Mouse (Mus musculus) kidney, postnatal 0 days (tissue): Measurements from ENCODE around the gene Homer2. TPM values are rescaled to one million over a fixed set of nuclear protein-coding genes. Genes with fewer than 3 reads are reported as not detected.
A peak's percentile ranks its signal among the peaks of the same experiment; 100 is the strongest.

Experiments
- ATAC-seq: fragments of 200-750 bp; cut with Nextera tagmentation; replicated peaks from 2 replicates; pipeline ENCODE4 v1.8.0; 2017; ENCODE audit warnings: low read depth, moderate number of reproducible peaks, moderate TSS enrichment, moderate library complexity; ENCODE audit not compliant: low FRiP score
- DNase-seq: peaks from one replicate; pipeline ENCODE4 v3.0.0-alpha.2; 2016; ENCODE audit warnings: low spot score
- H3K27ac ChIP-seq: fragments of 300-500 bp; sonication (generic); 2 replicates; pipeline ENCODE4 v1.5.1; 2014; ENCODE audit warnings: mild to moderate bottlenecking
- H3K27me3 ChIP-seq: fragments of 300-500 bp; sonication (generic); 2 replicates; pipeline ENCODE4 v1.6.1; 2014; ENCODE audit warnings: low read length, mixed read lengths; ENCODE audit not compliant: insufficient read depth
- H3K36me3 ChIP-seq: fragments of 300-500 bp; sonication (generic); 2 replicates; pipeline ENCODE4 v1.6.1; 2014; ENCODE audit warnings: low read length, mixed read lengths; ENCODE audit not compliant: insufficient read depth
- H3K4me1 ChIP-seq: fragments of 300-500 bp; sonication (generic); replicated peaks from 2 replicates; pipeline ENCODE4 v1.6.1; 2014; ENCODE audit warnings: antibody characterized with exemption, low read length, mixed read lengths; ENCODE audit not compliant: insufficient read depth
- H3K4me2 ChIP-seq: fragments of 300-500 bp; sonication (generic); 2 replicates; pipeline ENCODE4 v1.6.1; 2014; ENCODE audit warnings: mild to moderate bottlenecking, low read length, moderate library complexity, mixed read lengths
- H3K4me3 ChIP-seq: fragments of 300-500 bp; sonication (generic); replicated peaks from 2 replicates; pipeline ENCODE4 v1.5.1; 2014; ENCODE audit warnings: low read depth, low read length
- H3K9ac ChIP-seq: fragments of 300-500 bp; sonication (generic); 2 replicates; pipeline ENCODE4 v1.6.1; 2014; ENCODE audit warnings: low read depth, low read length
- H3K9me3 ChIP-seq: fragments of 300-500 bp; sonication (generic); replicated peaks from 2 replicates; pipeline ENCODE4 v1.6.1; 2016; ENCODE audit warnings: low read length, inconsistent platforms, mixed read lengths
- CTCF ChIP-seq: IDR thresholded peaks from 2 replicates; pipeline ENCODE4 v1.5.1; 2016; ENCODE audit warnings: antibody characterized with exemption, low read depth, mild to moderate bottlenecking, moderate library complexity
- WGBS: fragments of 180-500 bp; shearing (Covaris S2); extraction: QIAGEN DNeasy Blood & Tissue Kit; methylation state at CpG from one replicate; pipeline ENCODE4 v1.1.7; 2014; 5-methylcytosine and 5-hydroxymethylcytosine counted together
- polyA plus RNA-seq: library from polyadenylated mRNA; unstranded; fragments of >200 nt; fragmentation: Nextera tagmentation; extraction: Ambion mirVana; gene quantifications from 2 replicates; pipeline ENCODE4 v1.2.1, GENCODE M21; 2015

The Homer2 gene
- polyA plus RNA-seq, 1 experiment from 2014 or later = 8.4 TPM

DNA sequence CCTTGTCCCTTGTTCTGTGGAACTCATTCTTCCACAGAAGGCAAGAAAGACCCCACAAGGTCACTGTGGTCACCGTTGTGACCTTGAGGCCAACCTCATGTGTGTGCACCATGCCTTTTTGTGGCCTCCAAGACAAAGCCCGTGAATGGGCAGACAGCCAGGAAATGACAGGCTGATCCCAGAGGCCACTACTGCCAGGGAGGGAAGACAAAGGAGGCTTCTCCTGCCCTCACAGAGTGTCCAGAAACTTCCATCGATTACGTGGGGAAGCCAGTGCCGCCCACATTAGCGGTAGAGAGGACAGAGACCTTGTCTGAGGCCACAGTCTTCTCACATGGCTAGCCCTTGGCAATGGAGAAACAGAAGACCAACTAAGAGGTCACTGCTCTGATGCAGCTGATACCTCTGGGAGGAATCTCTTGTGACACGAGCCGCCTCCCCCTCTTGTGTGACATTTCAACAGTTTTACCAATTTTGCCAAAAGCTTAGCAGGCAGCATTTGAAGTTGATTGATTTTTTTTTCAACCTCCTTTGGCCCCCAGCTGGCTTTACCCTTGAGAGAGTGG, 18.1 kb downstream of the Homer2 start:
- WGBS = 58% methylated on average over 8 of the region's 8 CpGs
- H3K27me3 ChIP-seq = no peaks in the 10 kb centered on the region
- no peak overlapping the region for H3K27ac ChIP-seq
- H3K9me3 ChIP-seq = no peaks in the 10 kb centered on the region
- no peak overlapping the region for H3K9ac ChIP-seq
- no peaks in the 10 kb centered on the region; the same call in 1 of the 2 replicates for H3K4me1 ChIP-seq
- no peak for TF ChIP-seq CTCF
- DNase-seq (peak; percentile 16), ATAC-seq (no peak)
- H3K4me2 ChIP-seq = no peak overlapping the region
- H3K36me3 ChIP-seq = no peaks in the 10 kb centered on the region
- H3K4me3 ChIP-seq = no peak overlapping the region

DNA sequence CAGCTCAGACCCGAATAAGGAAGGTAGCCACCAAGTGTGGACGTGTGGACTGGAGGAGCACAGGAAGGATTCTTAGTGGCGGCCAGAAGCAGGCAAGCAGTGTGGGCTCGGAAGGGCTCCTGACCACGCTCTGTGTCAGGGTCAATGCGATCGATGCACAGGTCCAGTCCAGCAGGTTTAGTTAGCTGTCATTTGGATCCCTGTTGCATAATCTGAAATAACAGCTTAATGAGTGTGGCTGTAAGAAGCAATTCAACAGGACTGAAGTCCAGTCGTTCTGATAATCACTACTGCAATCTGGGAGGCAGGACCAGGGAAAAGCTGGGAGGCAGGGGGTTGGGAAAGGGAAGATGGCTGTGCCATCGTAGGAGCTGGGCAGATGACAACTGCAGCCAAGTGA, 18.9 kb downstream of the Homer2 start:
- no peaks in the 10 kb centered on the region; the same call in 1 of the 2 replicates for H3K4me1 ChIP-seq
- H3K4me2 ChIP-seq = no peak overlapping the region
- H3K4me3 ChIP-seq = no peak overlapping the region
- no peaks in the 10 kb centered on the region for H3K9me3 ChIP-seq
- WGBS = 74% methylated on average over 9 of the region's 9 CpGs
- no peak overlapping the region for H3K9ac ChIP-seq
- no peaks in the 10 kb centered on the region for H3K36me3 ChIP-seq
- H3K27me3 ChIP-seq = no peaks in the 10 kb centered on the region
- DNase-seq = no peak
- ATAC-seq = no peak
- TF ChIP-seq CTCF = no peak
- no peak overlapping the region for H3K27ac ChIP-seq

- no peak for ATAC-seq
- no peak for TF ChIP-seq CTCF
- 78% methylated on average over 6 of the region's 6 CpGs for WGBS
Measured at GRCm38 (mm10) chr7:81687684-81688316, 19.5 kb downstream of the Homer2 start.

DNA sequence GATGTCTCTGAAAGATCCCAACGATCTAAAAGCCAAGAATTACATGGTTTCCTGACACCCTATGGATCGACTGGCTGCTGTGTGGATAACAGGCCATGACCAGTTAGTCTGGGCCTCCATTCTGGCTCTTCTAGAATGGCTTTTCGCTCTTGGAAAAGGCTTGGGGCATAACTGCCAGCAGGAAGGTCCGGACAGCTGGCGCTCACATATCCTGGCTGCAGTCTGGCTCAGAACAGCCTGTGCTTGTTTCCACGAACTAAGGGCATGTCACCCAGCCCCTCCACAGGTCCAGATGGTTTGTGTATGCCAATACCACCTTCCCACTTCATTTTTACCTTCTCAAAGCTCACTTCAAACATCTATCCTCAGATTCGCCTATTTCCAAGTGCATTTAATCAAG, 22.0 kb downstream of the Homer2 start:
- Histone ChIP-seq H3K4me1 (no peaks in the 10 kb centered on the region), H3K27ac (no peak overlapping the region), H3K27me3 (no peaks in the 10 kb centered on the region), H3K4me2 (no peak overlapping the region), H3K9me3 (no peaks in the 10 kb centered on the region), H3K36me3 (no peaks in the 10 kb centered on the region), H3K9ac (no peak overlapping the region), H3K4me3 (no peak overlapping the region)
- ATAC-seq (no peak), DNase-seq (no peak)
- 83% methylated on average over 7 of the region's 7 CpGs for WGBS
- TF ChIP-seq CTCF = no peak

More at GRCm38 (mm10) chr7:81687684-81688316, 19.5 kb downstream of the Homer2 start:
- Histone ChIP-seq H3K36me3 (no peaks in the 10 kb centered on the region), H3K4me1 (no peaks in the 10 kb centered on the region; the same call in 1 of the 2 replicates), H3K27me3 (no peaks in the 10 kb centered on the region), H3K9ac (no peak overlapping the region), H3K4me2 (no peak overlapping the region), H3K4me3 (no peak overlapping the region), H3K9me3 (no peaks in the 10 kb centered on the region), H3K27ac (no peak overlapping the region)
- no peak for DNase-seq

GRCm38 (mm10) chr7:81683779-81684422, 23.4 kb downstream of the Homer2 start:
- no peak overlapping the region for H3K9ac ChIP-seq
- no peaks in the 10 kb centered on the region for H3K27me3 ChIP-seq
- no peaks in the 10 kb centered on the region for H3K36me3 ChIP-seq
- no peaks in the 10 kb centered on the region for H3K9me3 ChIP-seq
- no peak overlapping the region for H3K4me3 ChIP-seq
- H3K4me2 ChIP-seq = no peak overlapping the region
- no peak overlapping the region for H3K27ac ChIP-seq
- TF ChIP-seq CTCF = no peak
- ATAC-seq (no peak), DNase-seq (no peak)
- no peaks in the 10 kb centered on the region for H3K4me1 ChIP-seq
- 79% methylated on average over 7 of the region's 7 CpGs for WGBS

DNA sequence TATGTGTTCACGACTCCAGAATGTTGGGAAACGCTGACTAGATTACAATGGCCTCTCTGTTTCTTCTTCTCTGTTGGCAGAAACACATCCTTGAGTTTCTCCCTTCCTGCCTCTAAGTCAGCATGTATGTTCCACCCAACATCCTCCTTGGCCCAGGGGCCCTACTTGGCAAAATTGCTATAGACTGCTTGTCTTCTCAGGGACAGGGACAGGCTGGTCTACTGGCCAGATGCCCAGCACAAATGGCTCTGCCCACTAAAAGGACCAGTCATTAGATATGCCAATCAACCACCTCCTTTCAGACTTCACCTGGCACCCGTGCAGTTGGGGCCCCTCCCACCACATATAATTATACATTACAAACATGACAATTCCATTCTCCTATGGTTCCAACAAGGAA, 25.9 kb downstream of the Homer2 start:
- H3K36me3 ChIP-seq = no peaks in the 10 kb centered on the region
- no peak overlapping the region for H3K4me2 ChIP-seq
- H3K27ac ChIP-seq = no peak overlapping the region
- ATAC-seq = no peak
- no peaks in the 10 kb centered on the region for H3K4me1 ChIP-seq
- no peak overlapping the region for H3K4me3 ChIP-seq
- 79% methylated on average over 3 of the region's 3 CpGs for WGBS
- no peak for DNase-seq
- no peak for TF ChIP-seq CTCF
- H3K9me3 ChIP-seq = no peaks in the 10 kb centered on the region
- H3K9ac ChIP-seq = no peak overlapping the region
- H3K27me3 ChIP-seq = no peaks in the 10 kb centered on the region
